Mouse (Mus musculus): Measurements from ENCODE around the gene Pigg. TPM values are rescaled to one million over a fixed set of nuclear protein-coding genes. Genes with fewer than 3 reads are reported as not detected.

Gene Pigg
- polyA plus RNA-seq, 1 experiment from 2014 or later, result 3.4 TPM

- no peak for ATAC-seq (ENCODE audit: insufficient read depth)
- 58% methylated on average over 4 of the region's 4 CpGs for WGBS
- Histone ChIP-seq H3K27ac (ENCODE audit: low read depth) (no peak overlapping the region), H3K36me3 (ENCODE audit: insufficient read depth) (no peaks in the 10 kb centered on the region), H3K27me3 (ENCODE audit: insufficient read depth, low read length) (no peaks in the 10 kb centered on the region), H3K4me2 (no peak overlapping the region), H3K9ac (no peak overlapping the region), H3K4me1 (ENCODE audit: insufficient read depth) (no peaks in the 10 kb centered on the region), H3K4me3 (ENCODE audit: low read depth, low read length) (no peak overlapping the region), H3K9me3 (ENCODE audit: low read depth, low read length) (no peaks in the 10 kb centered on the region)
- DNase-seq, result no peak
- TF ChIP-seq CTCF (IDR thresholded peaks at IDR 0.05; ENCODE audit: low read depth), result no peak
Observed at GRCm38 (mm10) chr5:108386449-108386848, 74.0 kb downstream of the Pigg start.

- no peaks in the 10 kb centered on the region for H3K4me1 ChIP-seq (ENCODE audit: insufficient read depth)
- H3K9ac ChIP-seq, result no peak within 1 kb of the TSS
- H3K4me2 ChIP-seq, result no peak within 1 kb of the TSS
- no peak for DNase-seq
- WGBS, result 67% methylated on average over 7 of the region's 7 CpGs
- ATAC-seq (ENCODE audit: insufficient read depth), result no peak
- H3K9me3 ChIP-seq (ENCODE audit: low read depth, low read length), result no peaks in the 10 kb centered on the region
- H3K27me3 ChIP-seq (ENCODE audit: insufficient read depth, low read length), result no peaks in the 10 kb centered on the region
- no peak for TF ChIP-seq CTCF (IDR thresholded peaks at IDR 0.05; ENCODE audit: low read depth)
- no peak within 1 kb of the TSS for H3K4me3 ChIP-seq (ENCODE audit: low read depth, low read length)
- no peaks in the 10 kb centered on the region for H3K36me3 ChIP-seq (ENCODE audit: insufficient read depth)
- no peak within 1 kb of the TSS for H3K27ac ChIP-seq (ENCODE audit: low read depth)
Observed at GRCm38 (mm10) chr5:108388201-108388600, 75.8 kb downstream of the Pigg start, which contains the start of gene Pde6b. TSS of gene Pde6b (plus strand) at chr5:108388391.

- Histone ChIP-seq H3K9ac (no peak overlapping the region), H3K4me2 (no peak overlapping the region), H3K36me3 (ENCODE audit: insufficient read depth) (no peaks in the 10 kb centered on the region), H3K27ac (ENCODE audit: low read depth) (no peak overlapping the region), H3K27me3 (ENCODE audit: insufficient read depth, low read length) (no peaks in the 10 kb centered on the region), H3K9me3 (ENCODE audit: low read depth, low read length) (no peaks in the 10 kb centered on the region), H3K4me3 (ENCODE audit: low read depth, low read length) (no peak overlapping the region), H3K4me1 (ENCODE audit: insufficient read depth) (no peaks in the 10 kb centered on the region)
- TF ChIP-seq CTCF (IDR thresholded peaks at IDR 0.05; ENCODE audit: low read depth), result no peak
- DNase-seq, result no peak
- no peak for ATAC-seq (ENCODE audit: insufficient read depth)
- WGBS, result 71% methylated on average over 3 of the region's 3 CpGs
Observed at GRCm38 (mm10) chr5:108389744-108390143, 77.3 kb downstream of the Pigg start.

Other genes with a start within 250 kb of the Pigg start
- gene Mtf2, start 246.9 kb upstream of the Pigg start, polyA plus RNA-seq (2014; fragmentation: Nextera tagmentation; extraction: Ambion mirVana), result 108 and 110 TPM in 2 replicates
- gene Tmed5, start 180.0 kb upstream of the Pigg start, polyA plus RNA-seq (2014; fragmentation: Nextera tagmentation; extraction: Ambion mirVana), result 29.1 and 33.6 TPM in 2 replicates
- 10.7 and 13.8 TPM in 2 replicates for gene Ccdc18, start 179.7 kb upstream of the Pigg start, polyA plus RNA-seq (2014; fragmentation: Nextera tagmentation; extraction: Ambion mirVana)
- gene Dr1, start 43.7 kb upstream of the Pigg start, polyA plus RNA-seq (2014; fragmentation: Nextera tagmentation; extraction: Ambion mirVana), result 44.2 and 46.6 TPM in 2 replicates
- gene Gm42517, start 55.3 kb downstream of the Pigg start, polyA plus RNA-seq (2014; fragmentation: Nextera tagmentation; extraction: Ambion mirVana), result not detected in 2 replicates
- gene Pde6b, start 75.8 kb downstream of the Pigg start, polyA plus RNA-seq (2014; fragmentation: Nextera tagmentation; extraction: Ambion mirVana), result 0.12 and 0.26 TPM in 2 replicates
- gene Atp5k, start 121.8 kb downstream of the Pigg start, polyA plus RNA-seq (2014; fragmentation: Nextera tagmentation; extraction: Ambion mirVana), result 400 and 416 TPM in 2 replicates
- 0.16 TPM in 1 of 2 replicates, not detected in the other for gene Mfsd7a, start 136.3 kb downstream of the Pigg start, polyA plus RNA-seq (2014; fragmentation: Nextera tagmentation; extraction: Ambion mirVana)
- 19.5 and 26.5 TPM in 2 replicates for gene Pcgf3, start 148.6 kb downstream of the Pigg start, polyA plus RNA-seq (2014; fragmentation: Nextera tagmentation; extraction: Ambion mirVana)
- gene Cplx1, start 237.4 kb downstream of the Pigg start, polyA plus RNA-seq (2014; fragmentation: Nextera tagmentation; extraction: Ambion mirVana), result 0.24 and 0.54 TPM in 2 replicates

Measured in lung, embryonic 14.5 days (tissue).